Mouse (Mus musculus) MEL-GATA-1-ER (cell line): ENCODE data around the gene 2310079G19Rik.

ENCODE experiments used
- DNase-seq: peaks from one replicate; pipeline ENCODE4 v3.0.0-alpha.2; 2012; ENCODE audit warnings: low read depth; ENCODE audit errors: extremely low read depth

2310079G19Rik gene

DNA sequence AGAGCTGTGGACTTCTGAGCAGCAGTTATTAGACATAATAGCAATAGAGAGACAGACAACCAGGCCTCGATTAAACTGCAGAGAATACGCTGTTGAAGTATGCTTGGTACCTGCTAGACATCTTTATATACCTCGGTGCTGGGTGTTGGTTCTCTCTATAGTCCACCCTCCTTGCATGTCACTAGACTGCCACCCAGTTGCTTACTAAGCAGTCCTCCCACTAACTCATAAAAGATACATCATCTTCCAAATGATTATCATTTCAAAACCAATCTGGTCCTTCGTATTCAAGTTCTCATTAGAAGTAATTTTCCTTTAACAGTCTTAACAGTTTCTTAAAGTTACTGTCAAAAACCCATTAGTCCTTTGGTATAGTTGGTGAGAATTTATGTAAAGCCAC lies at the start of gene 2310079G19Rik:
2310079G19Rik (minus strand) TSS at position 101 of the 400 bp plus-strand sequence.
- DNase-seq = no peak

DNA sequence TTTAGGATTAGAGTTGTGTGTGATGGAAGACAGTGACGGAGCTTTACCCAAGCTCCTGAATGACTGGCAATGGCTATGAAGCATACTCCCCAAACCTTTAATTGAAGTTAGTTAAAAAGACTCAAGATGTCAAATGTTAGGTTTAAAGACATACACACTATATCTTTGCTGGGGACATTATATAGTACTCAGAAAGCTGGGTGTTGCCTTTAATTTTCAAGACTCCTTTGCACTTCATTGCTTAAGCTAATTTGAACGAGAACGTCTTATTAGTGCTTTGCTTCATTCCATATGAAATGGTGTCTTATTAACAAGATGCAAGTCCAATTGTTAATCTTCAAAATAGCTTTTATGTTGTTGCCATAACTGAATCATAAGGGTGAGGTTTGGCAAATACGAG lies 44.1 kb upstream of the 2310079G19Rik start, which contains the start of gene Krtap27-1:
Krtap27-1 (minus strand) TSS at position 101 of the 400 bp plus-strand sequence.
- DNase-seq = no peak

DNA sequence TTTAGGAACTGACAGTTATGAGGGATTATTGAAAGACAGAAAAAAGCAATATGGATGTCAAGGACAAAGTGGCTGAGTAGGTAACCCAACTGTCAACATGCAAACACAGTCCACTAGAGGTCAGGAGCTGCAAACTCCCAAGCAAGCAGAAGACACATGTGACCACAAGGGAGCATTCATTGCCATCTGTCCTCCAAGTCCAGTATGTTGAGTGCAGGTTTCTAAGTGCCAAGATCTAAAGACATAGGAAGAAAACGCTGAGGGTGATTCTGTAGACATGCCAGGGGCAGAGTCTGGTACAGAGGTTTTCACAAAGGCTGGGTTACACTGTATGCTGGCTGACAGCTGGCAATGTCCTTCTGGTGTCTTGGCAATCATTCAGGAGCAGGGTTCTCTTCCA lies 30.0 kb upstream of the 2310079G19Rik start:
- no peak for DNase-seq

DNA sequence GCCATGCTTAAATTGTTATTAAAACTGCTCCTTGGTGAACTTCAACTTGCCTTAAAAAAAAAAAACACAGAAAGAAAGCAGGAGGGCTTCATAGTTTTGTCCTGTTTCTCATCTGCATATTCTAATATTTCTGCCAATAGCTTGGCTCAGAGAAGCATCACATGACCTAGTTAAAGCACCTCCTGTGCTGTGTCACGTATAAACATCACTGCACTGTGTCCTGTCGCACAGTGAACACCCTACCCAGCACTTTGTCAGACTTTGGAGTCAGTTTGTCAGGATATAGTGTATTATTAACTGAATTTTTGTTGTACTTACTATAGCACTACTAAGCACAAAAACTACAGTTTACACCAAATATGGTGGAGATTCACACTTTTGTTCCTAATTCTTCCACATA lies 24.5 kb upstream of the 2310079G19Rik start:
- DNase-seq = no peak

DNA sequence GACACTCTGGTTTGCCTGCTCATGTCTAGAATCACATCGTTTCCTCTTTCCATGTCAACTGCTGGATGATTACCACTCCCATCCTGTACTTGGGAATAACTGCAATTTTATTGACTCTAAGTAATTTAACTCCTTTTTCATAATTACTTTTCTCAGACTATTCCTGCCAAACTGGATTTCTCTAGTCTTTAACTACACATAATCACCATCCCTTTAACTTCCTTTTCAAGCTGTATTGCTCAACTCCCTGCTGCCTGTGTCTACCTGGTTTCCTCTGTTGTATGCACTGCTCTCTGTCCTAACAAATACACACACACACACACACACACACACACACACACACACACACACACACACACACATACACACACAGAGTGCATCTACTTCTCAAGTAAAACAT lies 23.6 kb upstream of the 2310079G19Rik start:
- DNase-seq = no peak

DNA sequence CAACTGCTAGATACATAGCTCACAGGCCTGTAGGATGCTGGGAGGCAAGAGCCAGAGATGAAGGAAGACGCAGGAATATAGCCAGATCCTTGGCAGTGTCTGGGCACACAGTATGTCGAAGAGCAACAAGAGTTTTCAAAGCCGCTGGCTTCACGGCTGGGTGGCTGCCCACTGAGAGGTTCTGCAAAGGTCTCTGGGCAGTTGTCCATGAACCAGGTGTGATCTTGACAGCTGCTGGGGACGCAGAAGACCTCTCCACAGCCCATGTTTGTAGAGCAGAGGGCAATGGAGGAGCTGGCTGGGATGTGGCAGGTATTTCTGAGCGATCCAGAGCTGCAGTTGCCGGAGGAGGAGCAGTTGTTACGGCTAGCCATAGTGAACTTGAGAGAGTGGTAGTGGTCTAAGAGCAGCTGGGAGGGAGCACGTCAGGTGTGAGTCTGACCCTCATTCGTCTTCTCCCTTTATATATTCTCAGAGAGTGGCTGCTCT lies 19.9 kb upstream of the 2310079G19Rik start, which contains the start of gene Krtap26-1:
Krtap26-1 (minus strand) TSS at position 439 of the 489 bp plus-strand sequence.
- no peak for DNase-seq

DNA sequence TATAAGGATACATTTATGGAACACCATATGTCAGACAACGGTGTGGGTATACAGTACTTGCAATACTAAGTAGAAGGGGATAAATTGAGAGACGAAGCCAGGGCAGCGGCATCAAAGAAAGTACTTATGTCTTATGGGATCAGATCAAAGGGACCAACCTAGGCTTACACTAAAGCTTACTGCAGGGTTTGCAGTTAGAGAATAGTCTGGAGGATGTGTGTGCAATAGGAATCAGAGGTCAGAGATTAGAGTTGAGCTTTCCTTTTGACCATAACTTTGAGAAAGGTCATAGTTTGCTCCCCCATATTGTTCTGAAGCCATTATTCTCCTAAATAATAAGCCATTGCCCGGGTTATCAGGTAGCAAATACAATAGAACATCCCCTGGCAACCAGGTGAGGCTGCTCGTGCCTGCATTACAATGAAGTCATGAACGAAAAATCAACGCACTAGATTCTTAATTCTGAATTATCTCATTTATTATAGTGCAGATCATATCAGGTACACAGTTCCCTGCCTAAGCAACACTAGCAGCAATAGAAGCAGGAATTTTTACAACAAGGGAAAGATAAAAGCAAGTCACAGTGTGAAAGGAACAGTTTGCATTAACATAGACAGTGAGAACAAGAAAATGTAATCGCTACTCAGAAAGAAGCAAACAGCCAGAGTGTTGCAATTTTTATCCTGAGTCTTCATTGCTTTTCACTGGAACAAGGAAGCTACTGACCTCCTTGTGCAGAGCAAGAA lies 19.1 kb upstream of the 2310079G19Rik start:
- no peak for DNase-seq

DNA sequence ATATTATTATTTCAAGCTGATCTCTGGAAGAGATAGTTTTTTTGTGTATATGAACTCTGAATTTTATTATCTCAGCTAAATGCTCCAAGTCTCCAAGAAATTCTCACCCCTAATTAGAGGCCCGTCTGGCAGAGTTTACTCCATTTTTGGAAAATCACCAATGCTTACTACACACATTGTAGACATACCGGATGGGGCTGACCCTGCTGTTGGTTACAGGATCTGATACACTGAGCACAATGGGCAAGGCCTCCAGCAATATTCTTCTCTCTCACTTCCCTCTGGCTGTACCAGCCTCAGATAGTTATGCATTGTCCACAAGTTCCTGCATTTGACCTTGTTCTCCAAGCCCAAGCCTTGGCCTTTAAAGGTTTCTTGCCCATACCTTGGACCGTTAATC lies 12.6 kb upstream of the 2310079G19Rik start:
- no peak for DNase-seq

DNA sequence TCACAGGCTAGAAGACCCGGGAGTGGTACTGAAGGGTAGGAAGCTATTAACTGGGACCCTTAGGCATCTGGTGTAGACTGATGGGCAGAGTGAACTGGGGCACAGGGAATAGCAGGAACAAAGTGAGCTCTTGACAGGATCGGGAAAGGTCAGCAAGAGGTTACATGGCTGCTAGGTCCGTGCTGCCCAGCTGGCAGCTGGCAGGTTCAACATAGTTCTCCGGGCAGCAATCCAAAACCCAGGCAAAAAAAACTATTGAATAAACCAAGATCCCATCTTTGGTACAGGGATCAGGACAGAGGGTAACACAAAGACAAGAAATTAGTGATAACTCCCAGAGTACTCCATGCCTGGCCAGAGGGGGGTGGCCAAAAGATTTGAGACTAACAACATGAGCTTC lies 7.7 kb upstream of the 2310079G19Rik start:
- DNase-seq = no peak

DNA sequence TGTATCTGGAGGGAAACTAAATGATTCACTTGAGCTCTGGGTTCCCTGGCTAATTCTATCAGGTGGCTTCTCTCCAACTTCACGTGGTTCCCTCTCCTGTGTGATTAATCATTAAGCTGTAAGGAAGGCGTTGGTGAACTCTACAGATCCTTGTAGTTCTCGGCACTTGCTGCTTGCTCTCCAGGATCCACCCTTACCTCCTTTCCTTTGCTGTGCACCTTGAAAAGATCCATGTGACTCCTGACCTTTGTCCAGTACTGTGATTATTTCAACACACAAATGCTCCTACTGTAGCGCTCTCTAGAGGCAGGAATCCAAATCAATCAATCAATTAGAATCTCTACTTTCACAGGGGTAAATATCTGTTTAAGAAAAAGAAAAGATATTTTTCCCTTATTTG lies 4.0 kb upstream of the 2310079G19Rik start:
- DNase-seq = no peak

DNA sequence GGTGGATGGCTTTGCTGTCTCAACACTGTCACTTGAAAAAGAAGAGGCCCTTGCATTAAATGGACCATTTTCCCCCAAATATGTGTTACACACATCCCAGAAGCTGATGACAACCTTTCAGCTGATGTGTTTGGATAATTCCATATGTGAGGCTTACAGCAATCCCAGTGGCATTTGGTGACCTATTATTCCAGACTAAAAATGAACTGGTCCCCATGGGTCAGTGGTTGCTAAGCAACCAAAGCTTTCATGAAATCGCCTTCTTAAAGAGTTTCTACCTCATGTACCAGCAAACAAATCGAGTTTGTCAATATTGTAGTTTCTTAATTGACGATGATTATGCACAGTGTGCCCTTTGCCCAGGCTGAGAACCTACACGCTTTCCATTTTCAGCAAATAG lies 14.8 kb downstream of the 2310079G19Rik start:
- no peak for DNase-seq

DNA sequence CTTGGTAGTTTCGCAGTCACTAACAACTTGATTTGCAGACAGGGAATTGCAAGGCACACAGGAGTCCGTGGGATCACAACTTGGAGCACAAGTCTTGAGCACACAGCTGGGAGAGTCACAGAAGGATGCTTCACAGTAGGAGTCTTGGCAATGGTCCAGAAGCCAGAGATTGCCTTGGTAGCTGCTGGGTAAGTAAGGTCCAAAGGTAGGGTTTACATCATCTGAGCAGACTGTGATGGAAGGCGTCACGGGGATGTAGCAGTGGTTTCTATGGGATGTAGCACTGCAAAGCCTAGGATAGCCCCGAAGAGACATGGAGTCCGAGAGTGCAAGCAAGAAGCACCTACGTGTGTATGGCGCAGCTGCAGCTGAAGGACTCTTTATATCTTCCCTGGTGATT lies 15.5 kb downstream of the 2310079G19Rik start, which contains the start of gene Krtap24-1:
Krtap24-1 (minus strand) TSS at position 358 of the 400 bp plus-strand sequence.
- no peak for DNase-seq

DNA sequence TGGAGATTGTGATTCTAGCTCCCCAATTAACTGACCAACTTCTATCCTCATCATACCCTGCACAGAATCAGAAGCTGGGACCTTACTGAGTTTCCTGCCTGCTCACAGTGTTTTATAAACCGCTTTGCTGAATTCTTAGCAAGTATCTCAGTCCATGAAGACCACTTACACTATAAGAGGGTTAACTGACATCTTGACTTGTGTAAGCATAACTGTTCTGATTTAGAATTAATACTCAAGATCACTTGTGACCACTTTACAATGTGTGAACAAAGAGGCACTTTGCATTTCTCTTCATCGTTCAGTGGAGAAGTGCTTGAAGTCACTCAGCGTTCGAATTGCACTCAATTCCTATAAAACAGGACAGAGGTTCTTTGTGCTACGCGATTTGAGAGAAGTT lies 22.9 kb downstream of the 2310079G19Rik start:
- no peak for DNase-seq

DNA sequence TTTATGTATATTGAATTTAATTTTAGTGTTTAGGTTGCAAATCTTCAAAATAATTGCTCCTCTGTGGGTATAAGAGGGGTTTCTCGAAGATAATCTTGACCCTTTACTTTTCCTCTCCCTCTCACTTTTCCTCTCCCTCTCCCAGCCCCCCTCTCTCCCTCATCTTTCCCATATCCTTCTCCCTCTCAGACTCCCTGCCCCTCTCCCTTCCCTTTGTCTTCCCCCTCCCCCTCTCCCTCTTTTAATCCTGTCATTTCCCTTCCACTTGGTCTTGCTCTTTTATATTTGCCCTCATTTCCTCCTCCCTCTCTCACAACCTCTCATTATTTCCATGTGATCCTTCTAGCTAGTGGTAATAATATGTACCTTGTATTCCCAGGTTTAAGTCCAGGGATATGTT lies 25.0 kb downstream of the 2310079G19Rik start:
- DNase-seq = no peak

DNA sequence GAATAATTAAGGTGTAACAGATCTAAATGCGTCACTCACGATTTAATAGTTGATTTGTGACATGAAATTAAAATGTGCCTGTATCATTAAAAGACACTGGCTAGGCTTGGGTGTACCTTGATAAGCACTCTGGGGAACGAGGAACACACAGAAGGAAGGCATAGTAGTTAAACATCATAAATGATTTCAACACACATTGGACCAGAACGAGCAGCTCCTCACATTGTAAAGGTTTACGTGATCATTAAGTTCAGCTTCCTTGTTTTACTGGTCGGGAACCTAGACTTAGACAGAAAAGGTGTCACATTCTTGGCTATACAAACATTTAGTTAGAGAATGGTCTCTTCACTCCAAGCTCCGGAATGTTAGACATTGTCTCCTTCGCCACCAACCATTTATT lies 27.2 kb downstream of the 2310079G19Rik start:
- no peak for DNase-seq

DNA sequence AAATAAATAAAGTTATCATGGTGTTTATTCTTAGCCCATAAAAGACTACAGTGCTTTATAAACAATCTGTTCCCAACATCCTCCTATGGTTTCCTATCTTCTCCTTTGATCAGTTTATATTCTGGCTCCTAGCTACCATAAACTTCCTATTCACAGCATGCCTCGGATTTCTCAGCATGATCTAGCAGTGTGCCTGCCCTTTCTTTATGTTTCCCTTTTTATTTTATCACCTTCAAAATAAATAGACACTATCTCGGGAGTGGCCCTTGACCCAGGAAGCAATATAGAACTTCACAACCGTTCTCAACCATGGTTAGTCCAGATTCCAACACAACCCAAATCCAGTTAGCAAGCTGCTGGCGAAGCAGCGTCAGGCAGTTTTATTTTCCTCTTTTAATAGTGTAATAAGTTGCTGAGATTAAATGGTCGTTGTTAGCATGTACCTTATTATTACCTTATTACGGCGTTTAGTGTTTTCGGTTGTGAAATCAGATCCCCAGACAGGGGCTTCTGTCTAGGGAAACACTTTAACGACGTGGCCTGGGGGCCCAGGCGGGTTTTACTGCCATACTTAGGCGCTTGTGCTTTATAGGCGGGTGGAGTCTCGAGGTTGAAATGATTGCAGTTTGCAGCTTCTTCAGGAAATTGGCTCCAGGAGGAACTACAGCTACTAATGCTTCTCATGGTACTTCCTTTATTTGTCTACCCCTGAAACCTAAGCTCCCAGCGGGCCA lies 27.8 kb downstream of the 2310079G19Rik start:
- no peak for DNase-seq

DNA sequence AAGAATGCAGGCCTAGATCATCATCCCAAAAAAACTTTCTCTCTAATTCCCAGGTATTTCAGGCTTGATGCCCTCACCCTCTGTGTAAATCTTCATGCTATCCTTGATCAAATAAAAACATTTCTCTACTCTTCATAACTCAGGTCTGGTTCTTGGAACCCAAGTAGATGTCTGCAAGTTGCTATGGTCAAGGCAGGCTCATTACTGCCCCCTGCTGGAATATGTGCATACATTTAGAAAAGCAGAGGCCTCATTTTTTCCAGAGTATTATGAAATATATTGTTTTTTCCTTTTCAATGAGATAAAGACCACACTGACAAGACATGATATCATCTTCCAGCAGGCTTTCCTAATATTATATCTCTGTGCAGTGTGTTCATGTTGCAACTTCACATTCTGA lies 34.7 kb downstream of the 2310079G19Rik start:
- no peak for DNase-seq

DNA sequence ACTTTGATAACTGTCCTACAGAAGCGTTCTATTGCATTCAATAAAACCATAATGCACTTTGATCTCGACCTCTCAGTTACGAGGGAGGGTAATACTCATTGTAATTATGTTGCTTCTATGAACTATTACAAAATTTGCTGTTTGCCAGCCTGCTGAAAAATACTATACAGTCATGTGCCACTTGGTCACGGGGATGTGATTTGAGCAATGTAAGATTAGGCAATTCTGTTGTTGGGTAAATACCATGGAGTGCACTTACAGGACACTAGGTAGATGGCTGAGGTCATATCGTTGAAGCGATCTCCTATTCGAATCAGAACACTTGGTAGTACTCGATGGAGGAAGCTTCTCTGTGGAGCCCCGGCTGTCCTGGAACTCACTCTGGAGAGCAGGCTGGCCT lies 44.1 kb downstream of the 2310079G19Rik start:
- no peak for DNase-seq
